Mouse (Mus musculus) right cerebral cortex, adult 18-20 months (tissue): ENCODE measurements around the gene Il33.

Experiments used
- DNase-seq: peaks from one replicate; pipeline ENCODE4 v3.0.0; 2022; ENCODE audit warnings: mixed read lengths

Gene Il33

DNA sequence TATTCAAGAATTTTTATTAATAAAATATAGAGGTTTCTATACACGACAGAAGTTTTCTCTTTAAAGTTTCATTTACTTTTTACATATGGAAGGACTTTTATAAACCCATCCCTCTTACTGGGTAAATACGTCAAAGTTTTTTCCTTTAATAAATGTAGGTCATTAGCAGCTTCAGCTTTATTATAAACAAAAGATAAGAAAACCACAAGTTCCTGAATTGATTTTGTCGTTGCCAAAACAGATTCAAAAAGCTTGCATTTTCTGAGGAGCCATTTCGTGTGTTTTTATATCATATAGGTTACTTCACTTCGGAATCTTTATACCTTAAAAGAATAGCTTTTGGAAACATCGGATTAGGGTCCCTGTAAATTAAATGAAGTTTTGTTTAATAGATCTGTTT is 76.6 kb downstream of the Il33 start:
- DNase-seq: no peak

DNA sequence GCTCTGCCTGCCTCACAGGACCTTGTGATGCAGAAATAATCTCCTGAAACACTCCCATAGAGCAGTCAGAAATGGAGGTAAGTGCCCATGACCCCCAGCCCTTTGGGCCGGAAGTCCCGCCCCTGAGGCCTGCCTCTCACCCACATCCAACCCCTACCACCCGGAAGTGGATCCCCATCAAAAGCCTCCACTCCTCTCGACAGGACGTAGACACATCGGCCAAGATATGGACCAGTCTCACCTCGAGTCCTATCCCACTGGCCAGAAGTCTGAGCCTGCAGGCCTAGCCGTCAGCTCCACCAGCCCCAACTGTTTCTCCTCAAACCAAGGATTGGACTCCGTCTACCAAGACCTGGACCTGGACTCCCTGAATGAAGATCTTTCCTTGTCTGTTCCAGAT is 78.7 kb downstream of the Il33 start, which contains the start of gene Trpd52l3:
TSS of gene Trpd52l3 (plus strand) at position 170 of the 400 bp plus-strand sequence.
- no peak for DNase-seq

DNA sequence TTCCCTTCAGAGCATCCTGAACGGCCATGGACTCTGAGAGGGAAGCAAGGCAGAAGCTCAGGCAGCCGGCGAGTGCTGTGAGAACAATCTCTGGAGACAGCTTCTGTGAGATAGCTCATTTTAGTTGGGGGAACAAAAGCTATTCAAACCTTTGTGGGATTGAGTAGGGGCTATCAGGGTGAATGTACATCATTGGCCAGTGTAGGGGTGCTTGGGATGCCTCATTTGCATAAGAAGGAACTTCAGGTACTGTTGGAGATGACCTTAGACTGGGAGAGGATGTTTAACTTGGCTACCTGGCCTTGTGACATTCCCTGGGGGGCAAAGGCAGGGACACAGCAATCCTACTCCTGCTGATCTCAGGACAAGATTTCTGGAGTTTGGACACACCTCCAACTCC is 81.5 kb downstream of the Il33 start:
- no peak for DNase-seq
